Mouse (Mus musculus) forebrain, embryonic 14.5 days (tissue): ENCODE measurements around the gene Cel. TPM values are rescaled to one million over a fixed set of nuclear protein-coding genes. Genes with fewer than 3 reads are reported as not detected.
A peak's percentile ranks its signal among the peaks of the same experiment; 100 is the strongest.

ENCODE experiments used
- ATAC-seq: fragments of 200-750 bp; cut with Nextera tagmentation; 2 replicates; pipeline ENCODE4 v1.8.0; 2017; ENCODE audit warnings: mild to moderate bottlenecking, moderate library complexity
- DNase-seq: peaks from one replicate; pipeline ENCODE4 v3.0.0-alpha.2; 2015; ENCODE audit warnings: low spot score
- H3K27ac ChIP-seq: fragments of 300-500 bp; sonication (generic); 2 replicates; pipeline ENCODE4 v1.5.1; 2014; ENCODE audit warnings: low read depth, mild to moderate bottlenecking, control low read depth, low read length, moderate library complexity
- H3K27me3 ChIP-seq: fragments of 300-500 bp; sonication (generic); replicated peaks from 2 replicates; pipeline ENCODE4 v1.6.1; 2014; ENCODE audit warnings: low read length, control low read depth, mixed read lengths; ENCODE audit not compliant: control insufficient read depth, insufficient read depth
- H3K36me3 ChIP-seq: fragments of 300-500 bp; sonication (generic); 2 replicates; pipeline ENCODE4 v1.6.1; 2014; ENCODE audit warnings: low read length, control low read depth; ENCODE audit not compliant: control insufficient read depth, insufficient read depth
- H3K4me1 ChIP-seq: fragments of 300-500 bp; sonication (generic); 2 replicates; pipeline ENCODE4 v1.6.1; 2014; ENCODE audit warnings: antibody characterized with exemption, low read length, control low read depth; ENCODE audit not compliant: control insufficient read depth, insufficient read depth
- H3K4me2 ChIP-seq: fragments of 300-500 bp; sonication (generic); 2 replicates; pipeline ENCODE4 v1.6.1; 2014; ENCODE audit warnings: mild to moderate bottlenecking, control low read depth, low read length
- H3K4me3 ChIP-seq: fragments of 300-500 bp; sonication (generic); 2 replicates; pipeline ENCODE4 v1.5.1; 2014; ENCODE audit warnings: low read depth, low read length, control low read depth
- H3K9ac ChIP-seq: fragments of 300-500 bp; sonication (generic); 2 replicates; pipeline ENCODE4 v1.6.1; 2014; ENCODE audit warnings: mild to moderate bottlenecking, low read length, control low read depth, moderate library complexity
- H3K9me3 ChIP-seq: fragments of 300-500 bp; sonication (generic); replicated peaks from 2 replicates; pipeline ENCODE4 v1.6.1; 2016; ENCODE audit warnings: low read length, control low read depth, mixed read lengths; ENCODE audit not compliant: control insufficient read depth
- WGBS: fragments of 180-500 bp; shearing (Covaris S2); extraction: QIAGEN DNeasy Blood & Tissue Kit; methylation state at CpG from one replicate; pipeline ENCODE4 v1.1.7; 2014; 5-methylcytosine and 5-hydroxymethylcytosine counted together
- polyA plus RNA-seq: library from polyadenylated mRNA; unstranded; fragments of >200 nt; fragmentation: Nextera tagmentation; extraction: Ambion mirVana; gene quantifications from 2 replicates; pipeline ENCODE4 v1.2.1, GENCODE M21; 2014

Gene Cel
- polyA plus RNA-seq, 1 experiment from 2014 or later = not detected

GRCm38 (mm10) chr2:28591479-28591878 is 28.3 kb upstream of the Cel start:
- Histone ChIP-seq H3K27me3 (no peaks in the 10 kb centered on the region), H3K27ac (no peak overlapping the region), H3K4me1 (no peaks in the 10 kb centered on the region), H3K9me3 (no peaks in the 10 kb centered on the region), H3K4me3 (no peak overlapping the region), H3K36me3 (no peaks in the 10 kb centered on the region), H3K9ac (no peak overlapping the region), H3K4me2 (no peak overlapping the region)
- ATAC-seq (no peak), DNase-seq (no peak)
- 77% methylated on average over 2 of the region's 2 CpGs for WGBS

DNA sequence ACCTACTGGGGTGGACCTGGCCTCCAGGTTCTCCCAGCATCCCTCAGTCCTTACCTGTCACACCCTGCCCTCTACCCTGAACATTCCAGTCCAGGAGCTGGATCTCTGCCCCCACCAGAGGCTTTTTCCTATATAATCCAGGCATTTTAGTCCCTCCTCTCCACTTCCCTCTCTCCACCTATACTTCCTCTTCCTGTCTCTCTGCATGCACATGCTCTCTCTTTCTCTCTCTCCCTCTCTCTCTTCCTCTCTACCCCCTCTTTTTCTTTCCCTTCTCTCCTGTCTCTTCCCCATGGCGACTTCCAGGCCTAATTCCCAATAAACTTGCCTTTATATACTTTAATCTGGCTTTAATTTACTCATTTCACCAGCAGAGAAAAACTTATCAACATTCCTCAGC is 25.4 kb upstream of the Cel start:
- Histone ChIP-seq H3K4me3 (no peak overlapping the region), H3K9ac (no peak overlapping the region), H3K4me2 (no peak overlapping the region), H3K9me3 (no peaks in the 10 kb centered on the region), H3K27me3 (no peaks in the 10 kb centered on the region), H3K36me3 (no peaks in the 10 kb centered on the region), H3K4me1 (0 out of 2 replicates have a peak, but pooled peaks cover under 1% of the 10 kb centered on the region), H3K27ac (no peak overlapping the region)
- DNase-seq = no peak
- 31% methylated on average over 1 of the region's 1 CpGs for WGBS
- ATAC-seq = no peak

DNA sequence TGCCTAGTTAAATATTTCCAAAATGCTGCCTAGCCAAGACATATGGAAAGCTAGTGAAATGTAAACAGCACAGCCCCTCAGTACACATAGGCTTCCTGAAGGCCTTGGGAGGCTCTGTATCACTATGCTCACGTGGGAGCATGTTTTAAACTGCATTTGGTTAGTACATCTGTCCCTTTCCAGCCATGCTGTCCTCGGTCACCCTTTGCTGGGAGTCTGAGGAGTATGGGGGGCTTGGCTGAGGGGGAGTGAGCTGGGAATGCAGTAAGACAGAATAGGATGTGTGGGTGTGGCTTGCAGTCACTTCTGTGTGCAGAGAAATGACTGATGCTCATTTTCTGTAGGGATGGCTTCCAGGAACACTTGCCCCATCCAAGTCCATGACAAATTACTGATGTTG is 22.5 kb upstream of the Cel start:
- H3K9ac ChIP-seq = no peak overlapping the region
- H3K27me3 ChIP-seq = no peaks in the 10 kb centered on the region
- H3K4me3 ChIP-seq = no peak overlapping the region
- ATAC-seq (no peak), DNase-seq (no peak)
- no peaks in the 10 kb centered on the region for H3K9me3 ChIP-seq
- H3K27ac ChIP-seq = no peak overlapping the region
- H3K4me1 ChIP-seq = 0 out of 2 replicates have a peak, but pooled peaks cover 9% of the 10 kb centered on the region
- WGBS = 49% methylated on average over 2 of the region's 2 CpGs
- H3K36me3 ChIP-seq = peaks cover 3% of the 10 kb centered on the region; the same call in 1 of the 2 replicates
- no peak overlapping the region for H3K4me2 ChIP-seq

GRCm38 (mm10) chr2:28585043-28585571 is 21.9 kb upstream of the Cel start:
- H3K4me1 ChIP-seq = 0 out of 2 replicates have a peak, but pooled peaks cover 9% of the 10 kb centered on the region
- DNase-seq (peak; percentile 94), ATAC-seq (no peak)
- no peaks in the 10 kb centered on the region for H3K9me3 ChIP-seq
- H3K27me3 ChIP-seq = no peaks in the 10 kb centered on the region
- H3K4me3 ChIP-seq = no peak overlapping the region
- H3K4me2 ChIP-seq = no peak overlapping the region
- peaks cover 4% of the 10 kb centered on the region; the same call in 1 of the 2 replicates for H3K36me3 ChIP-seq
- no peak overlapping the region for H3K27ac ChIP-seq
- 17% methylated on average over 6 of the region's 6 CpGs for WGBS
- H3K9ac ChIP-seq = no peak overlapping the region

GRCm38 (mm10) chr2:28583651-28584050 is 20.4 kb upstream of the Cel start, which contains the start of gene Gtf3c5:
TSS of gene Gtf3c5 (minus strand) at chr2:28583751.
- 78% methylated on average over 9 of the region's 9 CpGs for WGBS
- H3K4me1 ChIP-seq = 0 out of 2 replicates have a peak, but pooled peaks cover 9% of the 10 kb centered on the region
- no peaks in the 10 kb centered on the region for H3K9me3 ChIP-seq
- peak within 1 kb of the TSS; percentile 88 for H3K27ac ChIP-seq
- peak within 1 kb of the TSS; percentile 62 for H3K4me2 ChIP-seq
- no peak for ATAC-seq
- peak within 1 kb of the TSS; percentile 62 for H3K4me3 ChIP-seq
- no peak for DNase-seq
- no peaks in the 10 kb centered on the region for H3K27me3 ChIP-seq
- peak within 1 kb of the TSS; percentile 72 for H3K9ac ChIP-seq
- H3K36me3 ChIP-seq = peaks cover 16% of the 10 kb centered on the region

DNA sequence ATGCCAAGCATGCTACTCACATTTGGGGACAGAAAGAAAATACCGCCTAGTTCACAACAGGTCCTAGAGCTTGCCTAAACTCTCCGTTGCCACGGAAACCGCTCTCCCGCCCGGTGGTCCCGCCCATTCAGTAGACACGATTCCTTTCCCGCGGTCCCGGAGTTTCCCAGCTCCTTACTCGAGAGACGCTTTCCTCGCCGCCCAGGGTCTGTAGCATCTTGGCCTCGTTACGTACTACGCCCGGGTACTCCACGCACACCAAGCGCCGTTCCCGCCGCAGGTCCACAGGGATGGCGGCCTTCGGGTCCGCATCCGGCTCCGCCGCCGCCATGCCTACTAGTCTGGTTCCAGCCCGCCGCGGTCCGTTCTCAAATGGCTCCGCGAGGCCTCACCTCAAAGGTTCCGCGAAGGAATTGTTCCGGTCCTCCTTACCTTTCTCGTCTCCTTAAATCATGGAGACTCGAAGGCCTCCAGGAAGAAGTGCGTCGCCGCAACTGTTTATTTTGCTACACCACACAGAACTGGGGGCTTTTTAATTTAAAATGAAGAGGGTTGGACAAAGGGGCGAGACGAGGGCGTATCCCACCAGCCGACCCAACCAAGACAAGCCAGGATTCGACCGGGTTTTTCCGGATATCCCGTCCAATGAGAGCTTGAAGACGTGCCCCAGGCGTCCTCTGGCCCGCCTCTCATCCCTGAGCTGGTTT is 19.6 kb upstream of the Cel start:
- Histone ChIP-seq H3K27ac (peak overlapping the region; percentile 88), H3K9me3 (no peaks in the 10 kb centered on the region), H3K9ac (peak overlapping the region; percentile 72), H3K4me3 (peak overlapping the region; percentile 62), H3K36me3 (peaks cover 24% of the 10 kb centered on the region), H3K4me1 (0 out of 2 replicates have a peak, but pooled peaks cover 9% of the 10 kb centered on the region), H3K4me2 (peak overlapping the region; percentile 62), H3K27me3 (no peaks in the 10 kb centered on the region)
- DNase-seq = peak; percentile 96
- under 1% methylated on average over 56 of the region's 56 CpGs for WGBS
- peak; percentile 95 for ATAC-seq

- WGBS = 59% methylated on average over 5 of the region's 5 CpGs
- Histone ChIP-seq H3K4me2 (no peak overlapping the region), H3K27ac (no peak overlapping the region), H3K9ac (no peak overlapping the region), H3K4me3 (no peak overlapping the region), H3K27me3 (no peaks in the 10 kb centered on the region), H3K4me1 (0 out of 2 replicates have a peak, but pooled peaks cover 6% of the 10 kb centered on the region), H3K9me3 (no peaks in the 10 kb centered on the region), H3K36me3 (peaks cover 64% of the 10 kb centered on the region)
- no peak for DNase-seq
- ATAC-seq = no peak
Measured at GRCm38 (mm10) chr2:28578003-28578402, 14.8 kb upstream of the Cel start.

DNA sequence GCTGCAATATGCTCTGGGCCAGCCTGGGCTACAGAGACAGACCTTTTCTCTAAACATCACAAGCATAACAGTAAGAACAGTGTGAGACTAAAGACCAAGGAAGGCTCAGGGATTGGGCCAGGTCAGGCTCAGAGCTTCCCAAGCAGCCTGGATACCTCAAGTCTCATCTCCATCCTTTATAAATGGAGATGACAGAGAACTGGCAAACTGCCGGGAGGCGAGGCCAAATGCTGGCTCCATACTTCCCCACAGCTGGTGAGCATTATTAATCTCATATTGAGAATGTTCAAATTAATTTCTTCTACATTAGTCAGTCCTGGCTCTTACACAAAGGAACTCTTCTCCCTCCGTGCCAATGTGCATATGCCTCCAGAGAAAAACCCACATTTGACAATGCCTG is 13.6 kb upstream of the Cel start:
- no peaks in the 10 kb centered on the region for H3K27me3 ChIP-seq
- no peak overlapping the region for H3K9ac ChIP-seq
- WGBS = 89% methylated on average over 3 of the region's 3 CpGs
- H3K4me2 ChIP-seq = no peak overlapping the region
- H3K9me3 ChIP-seq = no peaks in the 10 kb centered on the region
- H3K4me3 ChIP-seq = no peak overlapping the region
- H3K36me3 ChIP-seq = peaks cover 76% of the 10 kb centered on the region
- no peak overlapping the region for H3K27ac ChIP-seq
- ATAC-seq (no peak), DNase-seq (no peak)
- H3K4me1 ChIP-seq = 0 out of 2 replicates have a peak, but pooled peaks cover 6% of the 10 kb centered on the region

DNA sequence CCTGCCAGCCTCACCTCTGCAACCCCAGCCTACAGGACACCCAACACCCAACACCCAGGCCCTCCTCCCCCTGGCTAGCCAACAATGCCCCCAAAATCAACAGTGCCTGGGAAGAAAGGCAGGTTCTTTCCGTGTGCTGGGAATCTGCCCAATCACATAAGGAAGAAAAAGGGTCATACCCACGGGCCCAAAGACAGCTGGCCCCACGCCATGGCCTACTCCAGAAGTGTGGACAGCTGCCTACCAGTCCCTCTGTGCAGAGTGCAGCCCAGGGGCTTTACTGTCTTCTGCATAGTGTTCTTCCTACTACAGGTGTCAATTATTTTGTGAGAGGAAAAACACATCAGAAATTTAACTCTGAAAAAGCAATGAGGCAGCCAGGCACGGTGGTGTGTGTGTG is 12.1 kb upstream of the Cel start:
- Histone ChIP-seq H3K4me2 (no peak overlapping the region), H3K4me3 (no peak overlapping the region), H3K36me3 (peaks cover 86% of the 10 kb centered on the region), H3K4me1 (no peaks in the 10 kb centered on the region), H3K9ac (no peak overlapping the region), H3K27ac (no peak overlapping the region), H3K27me3 (no peaks in the 10 kb centered on the region), H3K9me3 (no peaks in the 10 kb centered on the region)
- ATAC-seq (no peak), DNase-seq (no peak)
- WGBS = 83% methylated on average over 4 of the region's 4 CpGs
